Comparison of ENCODE assay signal across 21 mouse cellular contexts in genomic region chr6:39469427-39469826, GRCm38 (mm10). TPM values are rescaled to one million over a fixed set of nuclear protein-coding genes. Genes with fewer than 3 reads are reported as not detected.
DNase-seq lines count a peak whose midpoint lies in the region; ATAC-seq and TF ChIP-seq lines count a peak whose summit lies in the region.
"Had no signal": no experiment of that assay in that cellular context is flagged by ENCODE, and none has a peak within 500 bp of the region (broad histone marks: within the 10 kb centered on the region; RNA-seq: fewer than 3 reads in every experiment).

No protein-coding gene starts in this region.

- no peak overlapping the region for H3K9ac ChIP-seq in ES-Bruce4 (ENCODE audit: low read depth, poor library complexity, severe bottlenecking)
- no peak overlapping the region for H3K9ac ChIP-seq in neural tube, embryonic 15.5 days (replicated peaks)
- H3K9ac ChIP-seq: embryonic facial prominence, embryonic 15.5 days; forebrain, embryonic 12.5 days had no signal

- TF ChIP-seq EP300 in ES-Bruce4 (IDR thresholded peaks at IDR 0.05; ENCODE audit: insufficient read depth, low read depth, low read length), result peak; percentile 25; the same call in 1 of the 2 replicates

- H3K4me3 ChIP-seq in ES-Bruce4 (ENCODE audit: low read depth, low read length), result no peak overlapping the region
- H3K4me3 ChIP-seq in neural tube, embryonic 15.5 days (replicated peaks), result no peak overlapping the region
- H3K4me3 ChIP-seq: embryonic facial prominence, embryonic 13.5 days; embryonic facial prominence, embryonic 15.5 days; erythroblast, embryonic 14.5 days; forebrain, embryonic 10.5 days; forebrain, embryonic 12.5 days had no signal

- TF ChIP-seq CTCF in ES-Bruce4 (IDR thresholded peaks at IDR 0.05; ENCODE audit: low read depth, low read length), result no peak

- no peaks in the 10 kb centered on the region for H3K36me3 ChIP-seq in ES-Bruce4 (ENCODE audit: control insufficient read depth, insufficient read depth, low read length, poor library complexity, severe bottlenecking)
- peaks cover 39% of the 10 kb centered on the region for H3K36me3 ChIP-seq in neural tube, embryonic 15.5 days

- TF ChIP-seq POLR2A in ES-Bruce4 (IDR thresholded peaks at IDR 0.05; ENCODE audit: insufficient read depth, low read length), result no peak

- no peaks in the 10 kb centered on the region for H3K27me3 ChIP-seq in ES-Bruce4 (ENCODE audit: control insufficient read depth, insufficient read depth, low read length, poor library complexity, severe bottlenecking)
- H3K27me3 ChIP-seq in neural tube, embryonic 15.5 days (replicated peaks), result no peaks in the 10 kb centered on the region
- H3K27me3 ChIP-seq: embryonic facial prominence, embryonic 13.5 days; embryonic facial prominence, embryonic 15.5 days; forebrain, embryonic 12.5 days had no signal

- H3K9me3 ChIP-seq in ES-Bruce4 (replicated peaks; ENCODE audit: control insufficient read depth, insufficient read depth, low read length, poor library complexity, severe bottlenecking), result no peaks in the 10 kb centered on the region
- H3K9me3 ChIP-seq in neural tube, embryonic 15.5 days (replicated peaks), result no peaks in the 10 kb centered on the region
- H3K9me3 ChIP-seq: embryonic facial prominence, embryonic 13.5 days; embryonic facial prominence, embryonic 15.5 days; forebrain, embryonic 10.5 days; forebrain, embryonic 12.5 days had no signal

- peak overlapping the region; percentile 9; the same call in 1 of the 2 replicates for H3K27ac ChIP-seq in ES-Bruce4 (ENCODE audit: insufficient read depth, low read length)
- H3K27ac ChIP-seq in neural tube, embryonic 15.5 days (replicated peaks), result no peak overlapping the region
- H3K27ac ChIP-seq: embryonic facial prominence, embryonic 13.5 days; embryonic facial prominence, embryonic 15.5 days; forebrain, embryonic 10.5 days; forebrain, embryonic 12.5 days had no signal

- no peak for DNase-seq in kidney, adult 8-10 months
- no peak for DNase-seq in cerebellum, adult 9-10 months
- no peak for DNase-seq in heart, postnatal 4 days
- DNase-seq: adrenal gland, postnatal 10 days; adrenal gland, postnatal 25 days; cerebellum, adult 11 months; cerebellum, adult 8-10 months; cerebellum, postnatal 10 days; embryo, embryonic 11 days had no signal

- no peak overlapping the region for H3K4me2 ChIP-seq in neural tube, embryonic 15.5 days
- H3K4me2 ChIP-seq: embryonic facial prominence, embryonic 13.5 days; embryonic facial prominence, embryonic 15.5 days; forebrain, embryonic 12.5 days had no signal

- 92% methylated on average over 5 of the region's 5 CpGs for WGBS in neural tube, embryonic 15.5 days

- peaks cover 3% of the 10 kb centered on the region for H3K4me1 ChIP-seq in ES-Bruce4 (ENCODE audit: control insufficient read depth, insufficient read depth, low read length)
- no peaks in the 10 kb centered on the region; the same call in 1 of the 2 replicates for H3K4me1 ChIP-seq in neural tube, embryonic 15.5 days
- H3K4me1 ChIP-seq: forebrain, embryonic 12.5 days had no signal

- peak; percentile 62 for ATAC-seq in common myeloid progenitor, adult 5-6 weeks (replicated peaks; ENCODE audit: low read depth, poor library complexity, severe bottlenecking)
- peak; percentile 62 for ATAC-seq in megakaryocyte, adult 5-6 weeks (ENCODE audit: poor library complexity, severe bottlenecking)
- no peak for ATAC-seq in neural tube, embryonic 15.5 days (ENCODE audit: low FRiP score)
- ATAC-seq: activated CD4-positive, CD25-positive, alpha-beta regulatory T cell, adult 4 months; forebrain, embryonic 14.5 days; forebrain, embryonic 16.5 days had no signal

RNA-seq across cellular contexts. Expression of gene Mkrn1, which starts 49.2 kb away (rescaled TPM):
- 350 and 361 TPM in 2 replicates for polyA plus RNA-seq in ES-Bruce4 (2011; ENCODE audit: insufficient read depth, insufficient read length, low read depth, missing spikeins)
- total RNA-seq in common myeloid progenitor, adult 5-6 weeks (2017), result 44.3 and 54.4 TPM in 2 replicates
- 108 and 111 TPM in 2 replicates for total RNA-seq in megakaryocyte, adult 5-6 weeks (2015)
- total RNA-seq in megakaryocyte, adult 5-6 weeks (2017), result 75.5 and 82.8 TPM in 2 replicates
- total RNA-seq in heart, postnatal 4 days (2021), result 10 to 100 TPM; 47.3 to 84.9 TPM
- polyA plus RNA-seq in neural tube, embryonic 15.5 days (2015; fragmentation: Nextera tagmentation; extraction: Ambion mirVana), result 203 and 231 TPM in 2 replicates
